Mouse (Mus musculus) adrenal gland, adult 18-20 months (tissue): ENCODE measurements around the gene Gm37240. TPM values are rescaled to one million over a fixed set of nuclear protein-coding genes. Genes with fewer than 3 reads are reported as not detected.
"Not testable (repeated sequence)": the region's sequence is repeated elsewhere in the genome, so short reads cannot be mapped to it uniquely, and the experiment has no call there.

Experiments used
- DNase-seq, 2 experiments: peaks; one replicate each; pipeline ENCODE4 v3.0.0; 2021 to 2022; ENCODE audit warnings: low spot score in 2 of 2
- total RNA-seq, 2 experiments: library from RNA; stranded (reverse); gene quantifications; 1 replicate in 1 of 2; 2 replicates in 1 of 2; pipeline ENCODE4 v1.2.3; 2021

Gene Gm37240
- total RNA-seq, 2 experiments from 2014 or later: 5.7 to 7.9 TPM

DNA sequence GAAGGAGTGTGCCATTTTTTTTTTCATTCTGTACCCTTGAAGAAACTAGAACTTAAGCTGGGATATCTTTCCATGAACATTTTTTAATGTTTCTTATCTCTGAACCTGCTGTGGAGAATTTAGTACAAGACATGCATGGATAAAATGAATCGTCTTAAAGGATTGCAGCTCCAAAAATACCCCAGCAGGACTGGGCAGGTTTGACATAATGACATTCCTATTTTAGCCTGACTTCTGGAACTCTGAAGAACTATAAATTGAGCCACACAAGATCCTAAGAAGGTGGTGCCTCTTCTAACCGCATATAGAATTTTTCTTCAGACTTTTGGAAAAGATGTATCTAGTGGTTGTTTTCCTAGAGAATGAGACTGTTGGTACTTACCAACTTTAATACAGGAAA is 1294.0 kb downstream of the Gm37240 start, which contains the start of gene Tigd4:
Tigd4 (plus strand) TSS at position 301 of the 400 bp plus-strand sequence.
- DNase-seq: no peak

GRCm38 (mm10) chr3:84586736-84587135 is 1300.6 kb downstream of the Gm37240 start:
- no peak for DNase-seq

- no peak for DNase-seq
These were observed 1304.4 kb downstream of the Gm37240 start for GRCm38 (mm10) chr3:84582913-84583276.

DNA sequence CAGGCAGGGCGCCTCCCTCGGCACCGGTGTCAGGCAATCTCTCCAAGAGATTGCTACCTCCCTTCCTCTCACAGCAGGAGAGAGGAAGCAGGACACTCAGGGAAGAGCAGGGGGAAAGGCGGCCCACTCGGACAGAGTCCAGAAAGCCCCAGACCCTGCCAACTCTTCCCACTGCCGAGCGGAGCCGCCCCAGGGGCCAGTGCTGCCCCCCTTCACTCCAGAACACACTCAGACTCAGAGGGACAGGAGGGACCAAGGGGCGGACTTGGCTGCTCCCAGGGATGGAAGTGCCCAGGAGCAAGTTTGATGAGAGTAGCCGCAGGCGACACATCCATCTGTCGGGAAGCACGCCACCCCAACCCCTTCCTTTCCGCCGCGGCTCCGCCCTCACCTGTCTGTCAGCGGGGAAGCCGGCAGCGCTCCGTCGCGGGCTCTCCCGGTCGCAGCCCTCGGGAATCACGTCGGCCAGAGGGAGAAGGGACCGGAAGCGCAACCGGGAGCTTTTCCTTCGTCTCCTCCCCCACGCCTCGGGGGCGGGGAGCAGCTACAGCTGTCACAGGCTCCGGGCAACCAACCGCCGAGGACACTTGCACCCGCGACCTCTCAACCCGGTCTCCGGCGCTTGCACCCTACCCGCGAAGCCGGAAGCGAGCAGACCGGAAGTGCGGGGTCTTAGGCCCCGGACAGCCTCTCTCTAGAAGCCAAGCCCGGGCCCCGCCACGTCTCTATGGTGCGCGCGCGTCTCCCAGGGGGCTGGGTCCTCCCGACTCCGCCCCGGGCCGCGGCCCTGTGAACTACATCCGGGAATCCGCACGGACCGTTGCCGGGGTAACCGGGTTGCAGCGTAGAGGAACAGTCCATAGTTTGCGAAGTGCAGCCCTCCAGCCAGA is 1305.0 kb downstream of the Gm37240 start, which contains the start of gene Arfip1:
Arfip1 (minus strand) TSS at position 603 of the 890 bp plus-strand sequence.
- peak; percentile 97 for DNase-seq

- no peak for DNase-seq
These were observed 1305.7 kb downstream of the Gm37240 start for GRCm38 (mm10) chr3:84581696-84582022.

GRCm38 (mm10) chr3:84580716-84581115 is 1306.6 kb downstream of the Gm37240 start:
- no peak for DNase-seq

GRCm38 (mm10) chr3:84570501-84570900 is 1316.8 kb downstream of the Gm37240 start:
- DNase-seq: no peak

DNA sequence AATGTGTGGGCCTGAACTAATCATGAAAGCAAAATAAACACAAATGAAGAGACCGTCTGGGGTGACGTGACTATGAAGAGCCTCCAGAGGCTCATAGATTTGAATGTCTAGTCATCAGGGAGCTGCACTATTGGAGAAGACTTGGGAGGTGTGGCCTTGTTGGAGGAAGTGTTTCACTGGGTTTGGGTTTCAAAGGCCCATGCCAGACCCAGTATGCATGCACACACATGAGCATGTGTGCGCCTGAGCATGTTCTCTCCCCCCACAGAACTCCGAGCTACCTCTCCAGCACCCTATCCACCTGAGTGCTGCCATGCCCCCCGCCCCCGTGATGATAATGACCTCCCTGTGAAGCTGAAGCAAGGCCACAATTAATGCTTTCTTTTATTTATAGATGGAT is 1317.7 kb downstream of the Gm37240 start:
- DNase-seq: no peak

- DNase-seq: no peak
These were observed 1318.8 kb downstream of the Gm37240 start for GRCm38 (mm10) chr3:84568540-84568939.

DNA sequence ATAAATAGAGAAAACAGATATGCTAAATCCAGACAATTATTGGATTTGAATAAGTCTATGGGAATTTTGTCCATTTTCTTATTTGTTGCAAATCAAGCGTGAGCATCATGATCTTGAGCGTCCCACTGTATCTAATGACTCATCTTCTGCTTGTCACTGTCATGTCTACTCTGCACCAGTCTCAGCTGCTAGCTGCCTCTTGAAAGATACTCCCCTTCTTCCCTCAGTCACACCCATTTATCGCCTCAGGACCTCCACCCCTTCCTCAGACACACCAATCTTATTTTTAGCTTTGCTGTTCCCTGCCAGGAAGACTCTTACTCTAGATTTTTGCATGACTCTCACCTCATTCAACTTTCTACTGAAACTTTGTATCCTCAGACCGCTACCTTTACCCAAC is 1323.9 kb downstream of the Gm37240 start:
- DNase-seq: no peak

- DNase-seq: not testable (repeated sequence)
These were observed 1324.4 kb downstream of the Gm37240 start for GRCm38 (mm10) chr3:84562911-84563310.

DNA sequence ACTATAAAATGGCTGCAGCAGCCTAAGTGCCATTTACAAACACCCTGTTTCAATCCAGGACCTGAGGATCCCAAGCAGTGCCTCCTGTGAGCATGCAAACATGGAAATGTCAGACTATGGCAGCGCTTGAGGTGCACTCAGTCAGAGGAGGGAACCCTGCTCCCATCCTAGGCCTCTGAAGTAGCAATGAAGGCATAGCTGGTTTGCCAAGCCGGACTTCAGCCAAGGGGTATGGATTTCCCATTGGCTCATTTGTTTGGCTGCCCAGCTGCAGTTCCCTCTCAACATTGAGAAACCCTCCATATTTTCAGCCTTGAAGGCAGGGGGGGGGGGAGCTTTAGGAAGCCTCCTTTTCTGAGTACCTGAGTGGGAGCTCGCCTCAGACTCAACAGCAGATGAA is 1329.0 kb downstream of the Gm37240 start:
- no peak for DNase-seq

GRCm38 (mm10) chr3:84555780-84556179 is 1331.5 kb downstream of the Gm37240 start:
- no peak for DNase-seq

DNA sequence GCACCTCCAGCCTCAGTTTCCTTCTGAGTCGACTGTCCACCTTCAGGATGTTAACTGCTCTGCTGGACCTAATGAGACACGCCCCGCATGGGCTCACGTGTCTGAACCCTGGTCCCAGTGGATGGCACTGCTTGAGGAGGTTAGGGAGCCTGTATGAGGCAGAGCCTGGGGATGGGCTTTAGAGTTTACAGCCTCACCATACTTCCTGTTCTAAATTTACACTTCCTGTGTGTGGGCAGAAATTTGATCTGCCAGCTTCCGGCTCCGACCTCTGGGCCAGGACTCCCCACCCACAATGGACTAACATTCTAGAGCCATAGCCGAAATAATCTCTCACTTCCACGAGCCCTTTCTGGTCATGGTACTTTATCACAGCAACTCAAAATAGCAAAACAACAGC is 1340.1 kb downstream of the Gm37240 start:
- no peak for DNase-seq

- peak; percentile 59 to 68 for DNase-seq
These were observed 1344.9 kb downstream of the Gm37240 start for GRCm38 (mm10) chr3:84542450-84542849.

GRCm38 (mm10) chr3:84541881-84542280 is 1345.4 kb downstream of the Gm37240 start:
- DNase-seq: peak in 1 of 2 experiments; percentile 26

- no peak for DNase-seq
These were observed 1346.7 kb downstream of the Gm37240 start for GRCm38 (mm10) chr3:84540640-84541039.

DNA sequence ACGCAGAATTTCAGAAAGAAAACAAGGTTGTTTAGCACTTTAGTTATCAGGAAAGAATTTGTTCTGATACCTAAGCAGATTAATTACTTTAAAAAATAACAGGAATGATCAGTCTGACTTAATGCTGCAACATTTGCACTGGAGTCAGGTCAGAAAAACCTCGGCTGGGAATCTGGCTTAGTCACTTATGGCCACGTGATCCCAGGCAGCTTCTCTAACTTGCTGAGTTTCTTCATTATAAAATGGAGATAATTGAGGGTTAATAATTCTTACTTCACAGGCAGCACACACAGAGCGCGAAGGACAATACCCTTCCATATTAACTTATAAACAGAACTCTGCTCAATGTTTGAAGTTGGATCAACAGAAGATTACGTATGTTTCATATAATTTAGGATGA is 1350.3 kb downstream of the Gm37240 start:
- DNase-seq: no peak

GRCm38 (mm10) chr3:84533227-84533626 is 1354.1 kb downstream of the Gm37240 start:
- no peak for DNase-seq

- DNase-seq: no peak
These were observed 1358.3 kb downstream of the Gm37240 start for GRCm38 (mm10) chr3:84529021-84529420.

GRCm38 (mm10) chr3:84524952-84525351 is 1362.4 kb downstream of the Gm37240 start:
- no peak for DNase-seq

- DNase-seq: no peak
These were observed 1371.2 kb downstream of the Gm37240 start for GRCm38 (mm10) chr3:84516163-84516562.
